Mouse (Mus musculus) spleen, postnatal 0 days (tissue): Measurements from ENCODE around the gene Lyve1. TPM values are rescaled to one million over a fixed set of nuclear protein-coding genes. Genes with fewer than 3 reads are reported as not detected.

ENCODE experiments used
- polyA plus RNA-seq: library from polyadenylated mRNA; unstranded; fragments of >200 nt; fragmentation: Nextera tagmentation; extraction: Ambion mirVana; gene quantifications from 2 replicates; pipeline ENCODE4 v1.2.1, GENCODE M21; 2015

Lyve1 gene
- 3.2 and 3.8 TPM in 2 replicates for polyA plus RNA-seq

DNA sequence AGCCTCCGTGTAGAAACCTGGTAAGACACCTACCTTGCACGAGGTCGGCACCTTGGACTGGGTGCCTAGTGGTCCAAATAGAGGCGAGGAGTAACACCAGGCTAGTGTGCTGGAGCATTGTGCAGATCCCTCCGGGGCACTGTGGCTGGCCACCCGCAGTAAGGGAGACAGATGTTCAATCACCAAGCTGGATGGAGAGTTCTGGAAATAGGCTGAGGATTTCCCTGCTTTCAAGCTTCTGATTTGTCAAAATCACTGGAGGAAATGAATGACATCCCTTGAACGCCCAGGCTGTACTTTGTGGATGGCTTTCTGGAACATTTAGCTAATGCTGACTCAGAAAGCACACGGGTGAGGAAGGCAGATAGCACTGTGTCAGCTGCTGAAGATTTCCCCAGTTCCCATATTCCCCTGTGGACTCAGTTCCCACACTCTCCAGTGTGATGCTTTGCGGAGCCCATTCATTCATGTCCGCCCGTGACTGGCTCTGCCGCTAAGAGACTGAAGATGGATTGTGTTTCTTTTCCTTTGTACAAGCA, at the start of gene Lyve1:
Gene Lyve1, minus strand, starts transcription at position 489 of the 539 bp plus-strand sequence.

DNA sequence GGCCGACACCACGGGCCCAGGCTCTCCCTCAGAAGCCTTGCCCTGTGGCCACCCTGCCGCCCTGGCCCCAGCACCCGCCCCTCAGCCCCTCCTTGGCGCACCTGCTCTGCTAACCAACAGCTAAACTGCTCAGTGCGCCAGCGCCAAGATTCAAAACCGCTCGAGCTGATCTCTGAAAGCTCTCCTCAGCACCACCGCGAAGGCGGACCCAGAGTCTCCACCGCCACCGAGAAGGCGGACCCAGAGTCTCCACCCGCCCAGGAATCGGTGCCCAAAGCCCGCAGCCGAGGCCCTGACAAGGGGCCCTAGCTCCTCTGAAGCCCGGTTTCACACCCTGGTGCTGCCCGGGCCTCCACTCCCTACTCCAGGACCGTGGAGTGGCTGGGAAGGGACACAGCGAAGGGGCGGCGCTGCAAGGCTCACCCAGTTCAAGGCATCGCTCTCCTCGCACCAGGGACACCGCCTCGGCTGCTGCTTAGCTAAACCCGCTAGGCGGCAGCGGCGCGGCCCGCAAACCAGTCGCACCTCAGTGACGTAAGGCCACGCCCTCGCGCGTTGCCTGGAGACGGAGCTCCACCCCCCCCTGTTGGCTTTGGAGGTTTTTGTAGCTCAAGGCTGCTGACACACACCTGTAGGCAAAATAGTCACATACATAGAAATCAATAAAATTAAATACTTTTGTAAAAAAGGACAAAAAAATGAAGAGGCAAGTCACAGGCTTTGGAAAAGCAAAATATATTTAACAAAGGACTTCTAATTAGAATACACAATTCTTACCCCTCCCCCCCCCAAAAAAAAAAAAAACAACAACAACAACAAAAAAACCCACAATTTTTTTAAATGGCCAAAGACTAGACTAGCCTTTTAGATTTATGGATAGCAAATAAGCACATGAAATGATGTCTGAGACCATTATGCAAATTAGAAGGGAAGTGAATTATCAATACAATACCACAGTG, 18.8 kb downstream of the Lyve1 start, which contains the start of gene Rnf141:
Gene Rnf141, minus strand, starts transcription at position 542 of the 959 bp plus-strand sequence.

Other genes starting within 250 kb of the Lyve1 start
- gene Sbf2, start 248.3 kb downstream of the Lyve1 start, polyA plus RNA-seq: 7.0 and 10.3 TPM in 2 replicates
- 2.2 and 3.0 TPM in 2 replicates for gene Adm, start 235.6 kb downstream of the Lyve1 start, polyA plus RNA-seq
- 40.3 and 46.0 TPM in 2 replicates for gene Ampd3, start 95.0 kb downstream of the Lyve1 start, polyA plus RNA-seq
- 25.9 and 27.7 TPM in 2 replicates for gene Rnf141, start 18.8 kb downstream of the Lyve1 start, polyA plus RNA-seq
- 4.5 and 5.3 TPM in 2 replicates for gene Mrvi1, start 119.2 kb upstream of the Lyve1 start, polyA plus RNA-seq
- 26.4 and 29.0 TPM in 2 replicates for gene Ctr9, start 165.7 kb upstream of the Lyve1 start, polyA plus RNA-seq
- gene Eif4g2, start 219.8 kb upstream of the Lyve1 start, polyA plus RNA-seq: 322 and 348 TPM in 2 replicates